Mouse (Mus musculus) midbrain, embryonic 13.5 days (tissue): ENCODE measurements at regions not wholly inside any gene's neighbourhood (a gene's known extent, or its start where the extent isn't known, plus 50 kb on each side); places are given as distances from the start of the nearest gene placed in this dataset.

Source experiments
- ATAC-seq: fragments of 200-750 bp; cut with Nextera tagmentation; 2 replicates; pipeline ENCODE4 v1.8.0; 2017; ENCODE audit warnings: mild to moderate bottlenecking, moderate TSS enrichment, moderate library complexity
- H3K27ac ChIP-seq: fragments of 300-500 bp; sonication (generic); 2 replicates; pipeline ENCODE4 v1.5.1; 2015; ENCODE audit warnings: inconsistent platforms, mild to moderate bottlenecking, moderate library complexity
- H3K27me3 ChIP-seq: fragments of 300-500 bp; sonication (generic); 2 replicates; pipeline ENCODE4 v1.6.1; 2015; ENCODE audit warnings: mild to moderate bottlenecking, inconsistent platforms
- H3K36me3 ChIP-seq: fragments of 300-500 bp; sonication (generic); 2 replicates; pipeline ENCODE4 v1.6.1; 2015; ENCODE audit warnings: mild to moderate bottlenecking, inconsistent platforms
- H3K4me1 ChIP-seq: fragments of 300-500 bp; sonication (generic); replicated peaks from 2 replicates; pipeline ENCODE4 v1.6.1; 2015; ENCODE audit warnings: inconsistent platforms
- H3K4me2 ChIP-seq: fragments of 300-500 bp; sonication (generic); replicated peaks from 2 replicates; pipeline ENCODE4 v1.6.1; 2015; ENCODE audit warnings: moderate library complexity, mild to moderate bottlenecking, inconsistent platforms
- H3K4me3 ChIP-seq: fragments of 300-500 bp; sonication (generic); replicated peaks from 2 replicates; pipeline ENCODE4 v1.5.1; 2015; ENCODE audit warnings: mild to moderate bottlenecking, inconsistent platforms
- H3K9ac ChIP-seq: fragments of 300-500 bp; sonication (generic); replicated peaks from 2 replicates; pipeline ENCODE4 v1.6.1; 2015; ENCODE audit warnings: mild to moderate bottlenecking, inconsistent platforms
- H3K9me3 ChIP-seq: fragments of 300-500 bp; sonication (generic); 2 replicates; pipeline ENCODE4 v1.6.1; 2016; ENCODE audit warnings: mild to moderate bottlenecking, inconsistent platforms
- WGBS: fragments of 180-500 bp; shearing (Covaris S2); methylation state at CpG from one replicate; pipeline ENCODE4 v1.1.7; 2015; 5-methylcytosine and 5-hydroxymethylcytosine counted together

DNA sequence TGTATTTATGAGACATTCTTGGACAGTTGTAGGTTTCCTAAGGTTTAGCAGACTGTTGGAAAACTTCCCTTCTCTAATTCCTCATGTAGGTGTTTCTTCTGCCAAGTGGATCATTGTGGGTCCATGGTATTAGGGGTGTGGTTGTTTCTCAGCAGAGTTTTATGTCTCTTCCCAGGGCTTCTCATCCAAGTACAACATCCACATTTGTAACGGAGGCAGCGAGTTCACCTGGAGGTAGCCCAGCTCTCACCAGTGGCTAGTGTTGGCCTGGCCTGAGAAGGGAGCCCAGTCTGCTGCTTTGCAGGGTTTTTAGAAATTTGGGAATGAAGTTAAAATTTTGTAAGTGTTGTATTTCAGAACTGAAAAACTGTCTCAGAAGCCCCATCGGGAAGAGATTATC is 122.4 kb downstream of the Wnt5a start:
- Histone ChIP-seq H3K4me3 (no peak overlapping the region), H3K4me2 (no peak overlapping the region), H3K9ac (no peak overlapping the region), H3K27ac (no peak overlapping the region), H3K27me3 (no peaks in the 10 kb centered on the region), H3K9me3 (no peaks in the 10 kb centered on the region), H3K4me1 (no peaks in the 10 kb centered on the region), H3K36me3 (no peaks in the 10 kb centered on the region)
- 94% methylated on average over 3 of the region's 3 CpGs for WGBS
- ATAC-seq: no peak

- H3K4me2 ChIP-seq: no peak overlapping the region
- ATAC-seq: no peak
- no peak overlapping the region for H3K9ac ChIP-seq
- H3K36me3 ChIP-seq: no peaks in the 10 kb centered on the region
- H3K27me3 ChIP-seq: no peaks in the 10 kb centered on the region
- no peak overlapping the region for H3K27ac ChIP-seq
- H3K4me1 ChIP-seq: no peaks in the 10 kb centered on the region
- H3K4me3 ChIP-seq: no peak overlapping the region
- H3K9me3 ChIP-seq: no peaks in the 10 kb centered on the region
Measured at GRCm38 (mm10) chr14:28635175-28635574, 130.6 kb downstream of the Wnt5a start.

- Histone ChIP-seq H3K27me3 (no peaks in the 10 kb centered on the region), H3K9ac (no peak overlapping the region), H3K4me3 (no peak overlapping the region), H3K4me2 (no peak overlapping the region), H3K27ac (no peak overlapping the region), H3K4me1 (no peaks in the 10 kb centered on the region), H3K36me3 (no peaks in the 10 kb centered on the region), H3K9me3 (no peaks in the 10 kb centered on the region)
- 85% methylated on average over 5 of the region's 5 CpGs for WGBS
- no peak for ATAC-seq
Measured at GRCm38 (mm10) chr14:28639056-28639455, 134.5 kb downstream of the Wnt5a start.

GRCm38 (mm10) chr14:28645807-28646206 is 141.3 kb downstream of the Wnt5a start:
- WGBS: 89% methylated on average over 2 of the region's 2 CpGs
- ATAC-seq: no peak

DNA sequence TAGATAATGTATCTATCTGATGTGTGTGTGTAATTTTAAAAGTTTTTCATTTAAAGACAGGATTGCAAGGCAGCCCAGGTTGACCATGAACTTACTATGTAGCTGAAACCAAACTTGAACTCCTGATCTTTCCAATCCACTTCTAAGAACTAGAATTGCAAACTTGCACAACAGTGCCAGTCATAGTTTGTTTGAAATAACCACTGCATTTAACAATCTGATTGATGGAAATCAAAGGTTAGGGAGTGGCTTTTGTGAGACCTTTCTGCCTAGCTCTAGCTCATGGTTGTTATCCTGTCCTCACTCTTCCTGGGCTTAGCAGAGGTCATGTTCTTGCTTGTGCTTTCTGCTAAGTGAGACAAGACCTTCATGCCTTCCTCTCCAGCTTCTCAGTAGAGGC is 144.9 kb downstream of the Wnt5a start:
- H3K36me3 ChIP-seq: no peaks in the 10 kb centered on the region
- no peaks in the 10 kb centered on the region for H3K9me3 ChIP-seq
- no peak overlapping the region for H3K4me2 ChIP-seq
- no peaks in the 10 kb centered on the region for H3K4me1 ChIP-seq
- ATAC-seq: no peak
- no peaks in the 10 kb centered on the region for H3K27me3 ChIP-seq
- H3K4me3 ChIP-seq: no peak overlapping the region
- no peak overlapping the region for H3K27ac ChIP-seq
- no peak overlapping the region for H3K9ac ChIP-seq

More at GRCm38 (mm10) chr14:28645807-28646206, 141.3 kb downstream of the Wnt5a start:
- Histone ChIP-seq H3K9me3 (no peaks in the 10 kb centered on the region), H3K9ac (no peak overlapping the region), H3K4me3 (no peak overlapping the region), H3K4me2 (no peak overlapping the region), H3K36me3 (no peaks in the 10 kb centered on the region), H3K27me3 (no peaks in the 10 kb centered on the region), H3K4me1 (no peaks in the 10 kb centered on the region), H3K27ac (no peak overlapping the region)

- Histone ChIP-seq H3K36me3 (no peaks in the 10 kb centered on the region), H3K27me3 (no peaks in the 10 kb centered on the region), H3K9me3 (no peaks in the 10 kb centered on the region), H3K4me2 (no peak overlapping the region), H3K4me3 (no peak overlapping the region), H3K4me1 (no peaks in the 10 kb centered on the region), H3K9ac (no peak overlapping the region), H3K27ac (no peak overlapping the region)
- WGBS: 84% methylated on average over 10 of the region's 10 CpGs
- ATAC-seq: no peak
Measured at GRCm38 (mm10) chr14:28653059-28653930, 148.7 kb downstream of the Wnt5a start.

GRCm38 (mm10) chr14:28657216-28657615 is 152.7 kb downstream of the Wnt5a start:
- H3K9ac ChIP-seq: no peak overlapping the region
- no peak overlapping the region for H3K4me2 ChIP-seq
- H3K4me3 ChIP-seq: no peak overlapping the region
- no peaks in the 10 kb centered on the region for H3K9me3 ChIP-seq
- H3K4me1 ChIP-seq: no peaks in the 10 kb centered on the region; the same call in 1 of the 2 replicates
- H3K36me3 ChIP-seq: no peaks in the 10 kb centered on the region
- ATAC-seq: no peak
- H3K27ac ChIP-seq: no peak overlapping the region
- 91% methylated on average over 8 of the region's 8 CpGs for WGBS
- no peaks in the 10 kb centered on the region for H3K27me3 ChIP-seq

DNA sequence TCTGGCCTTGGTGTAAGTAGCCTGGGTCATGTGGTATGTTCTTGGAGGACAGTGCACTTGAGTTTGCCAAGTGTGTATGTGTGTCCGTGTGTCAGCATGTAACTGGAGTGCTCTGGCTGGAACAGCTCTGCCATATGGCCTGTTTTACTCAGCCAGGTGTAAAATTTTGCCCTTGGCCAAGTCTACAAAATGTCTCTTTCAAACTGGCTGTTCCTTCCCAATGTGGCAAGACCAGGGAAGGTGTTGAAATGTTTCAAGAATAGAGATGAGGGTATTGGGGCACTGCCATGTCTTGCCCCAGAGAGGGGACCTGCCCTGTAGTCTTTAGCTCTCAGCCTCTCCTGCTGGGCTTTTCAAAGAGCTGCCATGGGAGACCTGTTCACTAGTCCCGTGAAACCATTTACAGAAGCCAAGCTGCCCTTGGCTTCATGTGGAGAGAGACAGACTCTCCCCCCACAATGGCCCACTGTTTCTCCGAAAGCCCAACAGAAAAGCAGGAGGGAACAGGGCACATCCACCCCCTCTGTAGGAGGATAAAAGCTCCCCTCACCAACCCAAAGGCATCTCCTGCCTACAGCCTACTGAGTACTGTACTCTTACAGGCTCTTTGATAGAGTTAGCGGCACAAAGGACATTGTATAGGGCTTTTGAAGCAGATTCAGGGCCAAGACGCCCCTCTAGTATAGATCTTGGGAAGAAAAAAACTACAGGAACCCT is 156.5 kb downstream of the Wnt5a start:
- 48% methylated on average over 5 of the region's 5 CpGs for WGBS
- H3K27me3 ChIP-seq: no peaks in the 10 kb centered on the region
- no peaks in the 10 kb centered on the region for H3K9me3 ChIP-seq
- H3K36me3 ChIP-seq: no peaks in the 10 kb centered on the region
- no peaks in the 10 kb centered on the region; the same call in 1 of the 2 replicates for H3K4me1 ChIP-seq
- no peak overlapping the region for H3K4me3 ChIP-seq
- no peak overlapping the region for H3K27ac ChIP-seq
- H3K4me2 ChIP-seq: no peak overlapping the region
- no peak for ATAC-seq
- no peak overlapping the region for H3K9ac ChIP-seq

DNA sequence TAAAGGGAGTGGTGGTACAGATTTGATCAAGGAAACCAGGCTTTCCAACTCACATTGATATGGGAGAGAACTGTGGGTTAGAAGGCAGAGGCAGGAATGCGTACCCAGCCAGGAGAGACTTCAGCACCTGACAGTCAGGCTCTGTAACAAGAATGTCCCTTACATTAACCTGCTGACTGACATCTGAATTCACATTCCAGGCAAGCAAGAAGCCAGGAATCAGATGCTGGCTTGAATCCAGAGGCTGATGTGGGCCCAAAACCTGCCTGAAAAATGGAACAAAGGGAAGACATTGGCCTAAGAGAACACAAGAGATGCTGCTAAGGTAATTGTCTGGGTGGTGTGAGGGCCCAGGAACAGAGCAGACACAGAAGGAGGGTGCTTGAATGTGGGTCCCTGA is 158.8 kb downstream of the Wnt5a start:
- Histone ChIP-seq H3K4me1 (no peaks in the 10 kb centered on the region; the same call in 1 of the 2 replicates), H3K36me3 (no peaks in the 10 kb centered on the region), H3K27me3 (no peaks in the 10 kb centered on the region), H3K9ac (no peak overlapping the region), H3K4me3 (no peak overlapping the region), H3K4me2 (no peak overlapping the region), H3K27ac (no peak overlapping the region), H3K9me3 (no peaks in the 10 kb centered on the region)
- ATAC-seq: no peak
- 90% methylated on average over 1 of the region's 1 CpGs for WGBS

- H3K4me1 ChIP-seq: no peaks in the 10 kb centered on the region; the same call in 1 of the 2 replicates
- no peak overlapping the region for H3K9ac ChIP-seq
- H3K4me3 ChIP-seq: no peak overlapping the region
- ATAC-seq: no peak
- no peaks in the 10 kb centered on the region for H3K9me3 ChIP-seq
- no peaks in the 10 kb centered on the region for H3K27me3 ChIP-seq
- 51% methylated on average over 7 of the region's 7 CpGs for WGBS
- H3K27ac ChIP-seq: no peak overlapping the region
- H3K36me3 ChIP-seq: no peaks in the 10 kb centered on the region
- H3K4me2 ChIP-seq: no peak overlapping the region
Measured at GRCm38 (mm10) chr14:28664121-28664520, 159.6 kb downstream of the Wnt5a start.

GRCm38 (mm10) chr14:28675476-28675875 is 170.9 kb downstream of the Wnt5a start:
- ATAC-seq: no peak
- no peaks in the 10 kb centered on the region for H3K27me3 ChIP-seq
- H3K9ac ChIP-seq: no peak overlapping the region
- H3K4me1 ChIP-seq: no peaks in the 10 kb centered on the region
- H3K27ac ChIP-seq: no peak overlapping the region
- H3K36me3 ChIP-seq: no peaks in the 10 kb centered on the region
- no peaks in the 10 kb centered on the region for H3K9me3 ChIP-seq
- H3K4me3 ChIP-seq: no peak overlapping the region
- H3K4me2 ChIP-seq: no peak overlapping the region
- WGBS: 77% methylated on average over 5 of the region's 5 CpGs

- H3K9ac ChIP-seq: no peak overlapping the region
- H3K27ac ChIP-seq: no peak overlapping the region
- no peaks in the 10 kb centered on the region for H3K36me3 ChIP-seq
- H3K27me3 ChIP-seq: no peaks in the 10 kb centered on the region
- ATAC-seq: no peak
- no peaks in the 10 kb centered on the region for H3K9me3 ChIP-seq
- no peak overlapping the region for H3K4me2 ChIP-seq
- WGBS: 62% methylated on average over 2 of the region's 2 CpGs
- no peak overlapping the region for H3K4me3 ChIP-seq
- H3K4me1 ChIP-seq: no peaks in the 10 kb centered on the region
Measured at GRCm38 (mm10) chr14:28699780-28700179, 195.2 kb downstream of the Wnt5a start.
